Mouse (Mus musculus) lung, embryonic 14.5 days (tissue): Measurements from ENCODE around the gene AC124502.3. TPM values are rescaled to one million over a fixed set of nuclear protein-coding genes. Genes with fewer than 3 reads are reported as not detected.

Experiments
- ATAC-seq: fragments of 200-750 bp; cut with Nextera tagmentation; 2 replicates; pipeline ENCODE4 v1.8.0; 2017; ENCODE audit warnings: mild to moderate bottlenecking, moderate TSS enrichment, moderate library complexity; ENCODE audit not compliant: insufficient read depth
- DNase-seq: peaks from one replicate; pipeline ENCODE4 v3.0.0-alpha.2; 2015
- H3K27ac ChIP-seq: fragments of 300-500 bp; sonication (generic); 2 replicates; pipeline ENCODE4 v1.5.1; 2014; ENCODE audit warnings: low read depth, mild to moderate bottlenecking, moderate library complexity
- H3K27me3 ChIP-seq: fragments of 300-500 bp; sonication (generic); 2 replicates; pipeline ENCODE4 v1.6.1; 2014; ENCODE audit warnings: low read length, control low read depth; ENCODE audit not compliant: insufficient read depth
- H3K36me3 ChIP-seq: fragments of 300-500 bp; sonication (generic); 2 replicates; pipeline ENCODE4 v1.6.1; 2014; ENCODE audit warnings: control low read depth; ENCODE audit not compliant: insufficient read depth
- H3K4me1 ChIP-seq: fragments of 300-500 bp; sonication (generic); 2 replicates; pipeline ENCODE4 v1.6.1; 2014; ENCODE audit warnings: antibody characterized with exemption, control low read depth; ENCODE audit not compliant: insufficient read depth
- H3K4me2 ChIP-seq: fragments of 300-500 bp; sonication (generic); 2 replicates; pipeline ENCODE4 v1.6.1; 2014; ENCODE audit warnings: mild to moderate bottlenecking
- H3K4me3 ChIP-seq: fragments of 300-500 bp; sonication (generic); 2 replicates; pipeline ENCODE4 v1.5.1; 2014; ENCODE audit warnings: low read depth, low read length
- H3K9ac ChIP-seq: fragments of 300-500 bp; sonication (generic); 2 replicates; pipeline ENCODE4 v1.6.1; 2014
- H3K9me3 ChIP-seq: fragments of 300-500 bp; sonication (generic); 2 replicates; pipeline ENCODE4 v1.6.1; 2016; ENCODE audit warnings: low read depth, low read length, control low read depth
- CTCF ChIP-seq: IDR thresholded peaks from 2 replicates; pipeline ENCODE4 v1.5.1; 2016; ENCODE audit warnings: antibody characterized with exemption, low read depth
- WGBS: fragments of 180-500 bp; shearing (Covaris S2); extraction: QIAGEN DNeasy Blood & Tissue Kit; methylation state at CpG from one replicate; pipeline ENCODE4 v1.1.7; 2014; 5-methylcytosine and 5-hydroxymethylcytosine counted together
- polyA plus RNA-seq: library from polyadenylated mRNA; unstranded; fragments of >200 nt; fragmentation: Nextera tagmentation; extraction: Ambion mirVana; gene quantifications from 2 replicates; pipeline ENCODE4 v1.2.1, GENCODE M21; 2014

AC124502.3 gene
- polyA plus RNA-seq, 1 experiment from 2014 or later, result 1.8 TPM

GRCm38 (mm10) chr19:5032686-5033085, 6.0 kb upstream of the AC124502.3 start:
- Histone ChIP-seq H3K4me1 (no peaks in the 10 kb centered on the region), H3K4me3 (no peak overlapping the region), H3K9me3 (no peaks in the 10 kb centered on the region), H3K27ac (no peak overlapping the region), H3K36me3 (peaks cover 32% of the 10 kb centered on the region), H3K4me2 (no peak overlapping the region), H3K9ac (no peak overlapping the region), H3K27me3 (no peaks in the 10 kb centered on the region)
- ATAC-seq (no peak), DNase-seq (no peak)
- TF ChIP-seq CTCF, result no peak
- 71% methylated on average over 3 of the region's 3 CpGs for WGBS

GRCm38 (mm10) chr19:5036577-5036976, 2.1 kb upstream of the AC124502.3 start:
- H3K4me1 ChIP-seq, result peaks cover 9% of the 10 kb centered on the region
- H3K9me3 ChIP-seq, result no peaks in the 10 kb centered on the region
- no peak overlapping the region for H3K9ac ChIP-seq
- no peak overlapping the region for H3K4me2 ChIP-seq
- no peak overlapping the region for H3K27ac ChIP-seq
- H3K36me3 ChIP-seq, result no peaks in the 10 kb centered on the region
- no peak for ATAC-seq
- H3K27me3 ChIP-seq, result no peaks in the 10 kb centered on the region
- DNase-seq, result no peak
- TF ChIP-seq CTCF, result no peak
- WGBS, result 77% methylated on average over 4 of the region's 4 CpGs
- H3K4me3 ChIP-seq, result no peak overlapping the region

GRCm38 (mm10) chr19:5037678-5038571, 766 bp upstream of the AC124502.3 start:
- H3K27me3 ChIP-seq, result no peaks in the 10 kb centered on the region
- ATAC-seq, result peak; percentile 60
- peak; percentile 95 for DNase-seq
- peak overlapping the region; percentile 89 for H3K27ac ChIP-seq
- H3K9me3 ChIP-seq, result no peaks in the 10 kb centered on the region
- H3K4me1 ChIP-seq, result peaks cover 14% of the 10 kb centered on the region
- H3K36me3 ChIP-seq, result 0 out of 2 replicates have a peak, but pooled peaks cover 4% of the 10 kb centered on the region
- TF ChIP-seq CTCF, result no peak
- H3K4me3 ChIP-seq, result peak overlapping the region; percentile 85
- H3K9ac ChIP-seq, result peak overlapping the region; percentile 88
- 2% methylated on average over 32 of the region's 32 CpGs for WGBS
- H3K4me2 ChIP-seq, result peak overlapping the region; percentile 96

- H3K36me3 ChIP-seq, result 0 out of 2 replicates have a peak, but pooled peaks cover 6% of the 10 kb centered on the region
- ATAC-seq, result peak; percentile 15; the same call in 1 of the 2 replicates
- H3K9ac ChIP-seq, result peak overlapping the region; percentile 88
- no peaks in the 10 kb centered on the region for H3K27me3 ChIP-seq
- no peak for DNase-seq
- WGBS, result 10% methylated on average over 41 of the region's 41 CpGs
- no peaks in the 10 kb centered on the region for H3K9me3 ChIP-seq
- TF ChIP-seq CTCF, result no peak
- H3K4me3 ChIP-seq, result peak overlapping the region; percentile 85
- peak overlapping the region; percentile 96 for H3K4me2 ChIP-seq
- H3K4me1 ChIP-seq, result peaks cover 14% of the 10 kb centered on the region
- peak overlapping the region; percentile 89 for H3K27ac ChIP-seq
These were observed 817 bp downstream of the AC124502.3 start for GRCm38 (mm10) chr19:5039301-5040114.

- Histone ChIP-seq H3K9me3 (no peaks in the 10 kb centered on the region), H3K27ac (peak within 1 kb of the TSS; percentile 65), H3K9ac (peak within 1 kb of the TSS; percentile 78), H3K27me3 (no peaks in the 10 kb centered on the region), H3K4me1 (peaks cover 14% of the 10 kb centered on the region), H3K4me3 (peak within 1 kb of the TSS; percentile 85), H3K36me3 (peaks cover 12% of the 10 kb centered on the region; the same call in 1 of the 2 replicates), H3K4me2 (peak within 1 kb of the TSS; percentile 96)
- ATAC-seq, result peak; percentile 71
- no peak for TF ChIP-seq CTCF
- 3% methylated on average over 40 of the region's 40 CpGs for WGBS
- peak; percentile 98 for DNase-seq
These were observed 2.3 kb downstream of the AC124502.3 start, which contains the start of gene Brms1 for GRCm38 (mm10) chr19:5040862-5041523. TSS of gene Brms1 (plus strand) at chr19:5041354.

GRCm38 (mm10) chr19:5041588-5041987, 2.9 kb downstream of the AC124502.3 start:
- peak overlapping the region; percentile 96 for H3K4me2 ChIP-seq
- 0 out of 2 replicates have a peak, but pooled peaks have one; percentile 4 for ATAC-seq
- TF ChIP-seq CTCF, result no peak
- H3K36me3 ChIP-seq, result peaks cover 18% of the 10 kb centered on the region; the same call in 1 of the 2 replicates
- H3K9me3 ChIP-seq, result no peaks in the 10 kb centered on the region
- H3K27ac ChIP-seq, result peak overlapping the region; percentile 65
- WGBS, result 1% methylated on average over 16 of the region's 16 CpGs
- DNase-seq, result no peak
- H3K9ac ChIP-seq, result peak overlapping the region; percentile 78
- peaks cover 14% of the 10 kb centered on the region for H3K4me1 ChIP-seq
- no peaks in the 10 kb centered on the region for H3K27me3 ChIP-seq
- H3K4me3 ChIP-seq, result peak overlapping the region; percentile 85
